Mouse (Mus musculus) myocyte (in vitro differentiated cells): Measurements from ENCODE around the gene Wdr83. TPM values are rescaled to one million over a fixed set of nuclear protein-coding genes. Genes with fewer than 3 reads are reported as not detected.
A peak's percentile ranks its signal among the peaks of the same experiment; 100 is the strongest.
"Not testable (repeated sequence)": the region's sequence is repeated elsewhere in the genome, so short reads cannot be mapped to it uniquely, and the experiment has no call there.

ENCODE experiments used
- H3K27me3 ChIP-seq: one replicate; pipeline ENCODE4 v1.6.1; 2011; ENCODE audit not compliant: control insufficient read depth, insufficient read depth, insufficient read length
- H3K36me3 ChIP-seq: one replicate; pipeline ENCODE4 v1.6.1; 2011; ENCODE audit not compliant: control insufficient read depth, insufficient read depth
- H3K4me2 ChIP-seq: one replicate; pipeline ENCODE4 v1.6.1; 2011; ENCODE audit warnings: low read depth, control low read depth
- H3K4me3 ChIP-seq: one replicate; pipeline ENCODE4 v1.5.1; 2011; ENCODE audit warnings: mild to moderate bottlenecking, control low read depth, moderate library complexity
- H3K79me2 ChIP-seq: one replicate; pipeline ENCODE4 v1.6.1; 2011; ENCODE audit not compliant: control insufficient read depth, insufficient read depth
- H3ac ChIP-seq: one replicate; pipeline ENCODE4 v1.6.1; 2011; ENCODE audit not compliant: control insufficient read depth, insufficient read length
- CEBPB ChIP-seq: IDR thresholded peaks from 2 replicates; pipeline ENCODE4 v1.6.1; 2011; ENCODE audit warnings: mild to moderate bottlenecking, moderate library complexity; ENCODE audit not compliant: poor library complexity, insufficient read depth, severe bottlenecking
- E2F4 ChIP-seq: IDR thresholded peaks from one replicate; pipeline ENCODE4 v1.6.1; 2011; ENCODE audit warnings: mild to moderate bottlenecking, control low read depth, moderate library complexity; ENCODE audit not compliant: insufficient read depth
- MAX ChIP-seq: IDR thresholded peaks from one replicate; pipeline ENCODE4 v1.6.1; 2011; ENCODE audit warnings: low read depth, mild to moderate bottlenecking, control low read depth
- MYOD1 ChIP-seq, 3 experiments: IDR thresholded peaks; one replicate each; pipeline ENCODE4 v1.6.1; 2011; ENCODE audit warnings: control low read depth in 2 of 3, low read depth in 2 of 3, mild to moderate bottlenecking in 2 of 3, moderate library complexity in 1 of 3; ENCODE audit not compliant: insufficient read length in 2 of 3, control insufficient read depth in 1 of 3
- MYOG ChIP-seq, 3 experiments: IDR thresholded peaks; one replicate each; pipeline ENCODE4 v1.6.1; 2011; ENCODE audit warnings: control low read depth in 2 of 3, low read depth in 2 of 3, mild to moderate bottlenecking in 2 of 3; ENCODE audit not compliant: insufficient read length in 2 of 3, control insufficient read depth in 1 of 3, insufficient read depth in 1 of 3
- POLR2A ChIP-seq: IDR thresholded peaks from one replicate; pipeline ENCODE4 v1.6.1; 2011; ENCODE audit warnings: low read depth, mild to moderate bottlenecking, control low read depth, moderate library complexity; ENCODE audit not compliant: insufficient read length
- POLR2AphosphoS2 ChIP-seq: IDR thresholded peaks from one replicate; pipeline ENCODE4 v1.6.1; 2011; ENCODE audit warnings: low read depth, control low read depth; ENCODE audit not compliant: insufficient read length
- REST ChIP-seq: IDR thresholded peaks from one replicate; pipeline ENCODE4 v1.6.1; 2011; ENCODE audit warnings: mild to moderate bottlenecking, control low read depth, moderate library complexity; ENCODE audit not compliant: insufficient read depth, insufficient read length
- SRF ChIP-seq: IDR thresholded peaks from one replicate; pipeline ENCODE4 v1.6.1; 2011; ENCODE audit warnings: low read depth; ENCODE audit not compliant: control insufficient read depth, insufficient read length
- TCF12 ChIP-seq: IDR thresholded peaks from one replicate; pipeline ENCODE4 v1.6.1; 2011; ENCODE audit warnings: mild to moderate bottlenecking, control low read depth; ENCODE audit not compliant: poor library complexity, insufficient read depth, severe bottlenecking
- TCF3 ChIP-seq: IDR thresholded peaks from one replicate; pipeline ENCODE4 v1.6.1; 2011; ENCODE audit warnings: low read depth, control low read depth; ENCODE audit not compliant: insufficient read length
- USF1 ChIP-seq: IDR thresholded peaks from one replicate; pipeline ENCODE4 v1.6.1; 2011; ENCODE audit warnings: low read depth, mild to moderate bottlenecking, control low read depth, moderate library complexity
- polyA plus RNA-seq: library from polyadenylated mRNA; unstranded; fragments of >200 nt; fragmentation: generic; extraction: Trizol; gene quantifications from one replicate; pipeline ENCODE4 v1.2.1, GENCODE M21; 2012; ENCODE audit warnings: missing spikeins

The Wdr83 gene
- polyA plus RNA-seq, result 26.8 TPM

DNA sequence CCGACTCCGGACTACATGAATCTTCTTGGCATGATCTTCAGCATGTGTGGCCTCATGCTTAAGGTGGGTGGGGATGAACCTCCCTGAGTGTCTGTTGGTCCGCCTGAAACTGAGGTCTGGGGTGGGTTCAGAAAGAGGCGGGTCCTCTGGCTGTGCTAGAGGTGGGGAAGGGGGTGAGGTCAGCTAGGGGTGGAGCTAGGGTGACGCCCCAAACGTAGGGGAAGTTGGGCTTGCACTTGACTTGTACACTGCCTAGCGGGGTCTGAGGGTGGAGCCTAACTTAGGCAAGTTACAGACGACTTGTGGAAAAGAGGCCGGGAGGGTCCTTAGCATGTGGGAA lies at the start of gene Wdr83:
Wdr83 (minus strand) TSS at position 91 of the 340 bp plus-strand sequence.
- TF ChIP-seq POLR2AphosphoS2 (no peak), MYOG (IDR thresholded peaks at IDR 0.05; ENCODE audit: control insufficient read depth in 1 of 3, insufficient read depth in 1 of 3, insufficient read length in 2 of 3, low read depth in 2 of 3) (no peak), MYOD1 (IDR thresholded peaks at IDR 0.05; ENCODE audit: control insufficient read depth in 1 of 3, insufficient read length in 2 of 3, low read depth in 2 of 3) (no peak), USF1 (no peak), TCF3 (no peak), SRF (no peak), TCF12 (no peak), POLR2A (no peak)
- no peaks in the 10 kb centered on the region for H3K36me3 ChIP-seq
- no peaks in the 10 kb centered on the region for H3K27me3 ChIP-seq
- H3K4me2 ChIP-seq, result peak within 1 kb of the TSS; percentile 83
- H3ac ChIP-seq, result peak within 1 kb of the TSS; percentile 74
- H3K4me3 ChIP-seq, result peak within 1 kb of the TSS; percentile 96
- H3K79me2 ChIP-seq, result peaks cover 9% of the 10 kb centered on the region

DNA sequence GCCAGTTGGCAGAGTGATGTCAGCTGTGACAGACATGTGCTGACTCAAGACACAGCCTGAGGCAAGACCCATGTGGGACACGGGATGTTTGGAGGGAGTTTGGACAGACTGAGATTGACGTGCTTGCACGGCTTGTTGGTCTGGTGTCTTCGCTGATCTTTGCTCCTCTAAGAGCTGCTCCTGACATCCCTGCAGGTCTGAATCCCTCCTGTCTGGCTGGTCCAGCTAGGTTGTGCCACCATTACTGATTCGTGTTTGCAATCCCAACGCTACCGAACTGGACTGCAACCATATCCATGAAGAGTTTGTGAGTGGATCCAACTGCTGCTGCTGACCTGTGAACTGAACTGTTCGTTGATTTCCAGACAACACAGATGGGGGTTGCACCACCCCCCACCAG lies 42.6 kb upstream of the Wdr83 start:
- H3ac ChIP-seq, result no peak overlapping the region
- H3K36me3 ChIP-seq, result no peaks in the 10 kb centered on the region
- TF ChIP-seq TCF12 (no peak), MAX (no peak), USF1 (no peak), MYOG (IDR thresholded peaks at IDR 0.05; ENCODE audit: control insufficient read depth in 1 of 3, insufficient read depth in 1 of 3, insufficient read length in 2 of 3, low read depth in 2 of 3) (no peak), POLR2A (no peak), TCF3 (no peak), SRF (no peak), REST (no peak), POLR2AphosphoS2 (no peak)
- no peak overlapping the region for H3K4me2 ChIP-seq
- no peaks in the 10 kb centered on the region for H3K27me3 ChIP-seq
- H3K4me3 ChIP-seq, result no peak overlapping the region
- H3K79me2 ChIP-seq, result no peaks in the 10 kb centered on the region

DNA sequence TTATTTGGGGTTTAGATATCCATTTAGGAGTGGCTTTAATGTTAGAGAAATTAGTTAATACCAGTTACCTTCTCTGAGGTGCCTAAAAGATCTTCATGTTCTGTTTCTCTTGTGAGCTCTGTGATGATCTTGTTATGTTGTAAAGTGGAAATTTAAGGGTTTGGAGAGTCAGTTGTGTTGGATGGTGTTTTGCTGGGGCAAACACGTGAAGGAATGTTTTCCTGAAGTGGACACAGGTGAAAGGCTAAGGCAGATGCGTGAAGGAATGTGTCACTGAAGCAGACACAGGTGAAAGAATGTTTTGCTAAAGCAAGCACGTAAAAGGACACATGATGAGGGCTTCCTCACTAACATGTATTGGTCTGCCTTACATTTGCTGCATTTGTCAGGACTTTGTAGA lies 41.9 kb upstream of the Wdr83 start, which contains the start of gene Zfp791:
Zfp791 (minus strand) TSS at position 101 of the 400 bp plus-strand sequence.
- H3K4me2 ChIP-seq, result no peak within 1 kb of the TSS
- no peaks in the 10 kb centered on the region for H3K27me3 ChIP-seq
- no peaks in the 10 kb centered on the region for H3K79me2 ChIP-seq
- no peak for TF ChIP-seq E2F4
- TF ChIP-seq CEBPB, result no peak
- TF ChIP-seq TCF12, result no peak
- TF ChIP-seq REST, result no peak
- TF ChIP-seq MAX, result no peak
- TF ChIP-seq TCF3, result no peak
- no peak for TF ChIP-seq USF1
- no peak within 1 kb of the TSS for H3ac ChIP-seq
- no peaks in the 10 kb centered on the region for H3K36me3 ChIP-seq
- no peak within 1 kb of the TSS for H3K4me3 ChIP-seq

DNA sequence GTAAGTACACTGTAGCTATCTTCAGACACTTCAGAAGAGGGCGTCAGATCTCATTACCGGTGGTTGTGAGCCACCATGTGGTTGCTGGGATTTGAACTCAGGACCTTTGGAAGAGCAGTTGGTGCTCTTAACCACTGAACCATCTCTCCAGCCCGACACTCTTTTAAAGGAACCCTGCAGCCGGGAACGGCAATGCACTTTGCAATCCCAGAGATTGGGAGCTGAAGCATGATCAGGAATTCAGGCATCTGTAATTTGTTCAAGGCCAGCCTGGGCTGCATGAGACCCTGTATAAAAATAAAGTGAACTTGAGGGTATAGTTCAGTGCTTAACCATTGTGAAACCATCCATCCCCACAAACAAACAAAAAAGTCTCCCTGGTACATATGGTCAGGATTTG lies 39.1 kb upstream of the Wdr83 start:
- H3K27me3 ChIP-seq, H3K4me3 ChIP-seq, H3ac ChIP-seq, H3K4me2 ChIP-seq, H3K36me3 ChIP-seq, H3K79me2 ChIP-seq: not testable (repeated sequence)

DNA sequence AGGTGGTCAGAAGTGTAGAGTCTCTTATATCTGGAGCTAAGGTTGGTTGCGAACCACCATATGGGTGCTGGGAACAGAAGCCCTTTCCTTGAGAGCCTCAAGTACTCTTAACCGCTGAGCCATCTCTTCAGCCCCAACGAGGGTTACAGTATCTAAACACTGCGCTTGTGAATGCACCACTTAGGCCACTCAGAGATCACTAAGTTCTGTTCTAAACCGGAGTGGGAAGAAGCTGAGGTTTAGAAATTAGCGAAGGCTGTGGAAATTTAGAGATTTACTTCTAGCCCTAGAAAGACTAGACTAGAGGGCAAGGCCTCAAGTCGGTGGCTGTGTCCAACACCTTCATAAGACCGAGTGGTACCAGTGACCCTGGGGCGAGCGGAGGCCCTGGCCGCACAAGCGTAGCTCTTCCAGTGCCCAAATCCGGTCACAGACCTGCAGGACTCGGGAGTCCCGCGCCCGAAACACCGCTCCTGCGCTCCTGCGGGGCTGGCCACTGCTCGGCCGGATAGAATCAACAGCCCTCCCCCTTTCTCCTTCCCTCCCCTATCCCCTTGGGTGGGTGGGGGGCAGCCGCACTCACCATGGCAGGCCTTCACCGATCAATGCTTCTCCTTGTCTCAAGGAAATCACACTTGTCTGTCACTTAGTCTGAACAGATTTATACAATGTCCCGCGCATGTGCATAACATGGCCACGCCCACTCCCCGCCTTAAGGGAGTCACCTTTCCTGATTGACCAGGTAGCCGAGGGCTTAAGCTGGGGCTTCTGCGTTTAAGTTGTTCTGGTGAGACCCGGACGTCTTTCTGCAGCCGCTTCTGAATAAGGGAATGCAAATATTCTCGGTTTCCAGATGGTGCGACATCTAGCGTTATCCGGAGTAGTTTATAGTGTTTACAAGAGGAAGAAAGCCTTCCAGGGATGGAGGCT lies 38.2 kb upstream of the Wdr83 start:
- no peak for TF ChIP-seq MYOG (IDR thresholded peaks at IDR 0.05; ENCODE audit: control insufficient read depth in 1 of 3, insufficient read depth in 1 of 3, insufficient read length in 2 of 3, low read depth in 2 of 3)
- TF ChIP-seq USF1, result no peak
- TF ChIP-seq SRF, result peak; percentile 8
- no peaks in the 10 kb centered on the region for H3K36me3 ChIP-seq
- no peak overlapping the region for H3ac ChIP-seq

More for the DNA sequence above, 38.2 kb upstream of the Wdr83 start:
- no peaks in the 10 kb centered on the region for H3K27me3 ChIP-seq
- no peaks in the 10 kb centered on the region for H3K79me2 ChIP-seq
- peak overlapping the region; percentile 40 for H3K4me2 ChIP-seq
- H3K4me3 ChIP-seq, result no peak overlapping the region
